Mouse (Mus musculus) testis, adult 2 months (tissue): ENCODE data around the gene Plxna4. TPM values are rescaled to one million over a fixed set of nuclear protein-coding genes. Genes with fewer than 3 reads are reported as not detected.
A peak's percentile ranks its signal among the peaks of the same experiment; 100 is the strongest.

Experiments
- H3K27ac ChIP-seq: fragments of 200-500 bp; 2 replicates; pipeline ENCODE4 v1.5.1; 2012; ENCODE audit warnings: low read depth, low read length; ENCODE audit not compliant: control insufficient read depth, insufficient read depth
- H3K27me3 ChIP-seq: fragments of 200-500 bp; 2 replicates; pipeline ENCODE4 v1.6.1; 2012; ENCODE audit warnings: mild to moderate bottlenecking, low read length, moderate library complexity; ENCODE audit not compliant: control insufficient read depth, insufficient read depth
- H3K36me3 ChIP-seq: fragments of 200-500 bp; 2 replicates; pipeline ENCODE4 v1.6.1; 2012; ENCODE audit warnings: mild to moderate bottlenecking, low read length; ENCODE audit not compliant: control insufficient read depth, insufficient read depth
- H3K4me1 ChIP-seq: fragments of 200-500 bp; 2 replicates; pipeline ENCODE4 v1.6.1; 2012; ENCODE audit warnings: low read length; ENCODE audit not compliant: control insufficient read depth, insufficient read depth
- H3K4me3 ChIP-seq: fragments of 200-500 bp; 2 replicates; pipeline ENCODE4 v1.5.1; 2012; ENCODE audit warnings: low read depth, mild to moderate bottlenecking, low read length, moderate library complexity, mixed read lengths; ENCODE audit not compliant: control insufficient read depth
- CTCF ChIP-seq: fragments of 200-500 bp; IDR thresholded peaks from 2 replicates; pipeline ENCODE4 v1.5.1; 2012; ENCODE audit warnings: low read depth, mild to moderate bottlenecking, inconsistent platforms, low read length, moderate library complexity; ENCODE audit not compliant: control insufficient read depth, insufficient read depth, insufficient replicate concordance
- POLR2A ChIP-seq: fragments of 200-500 bp; IDR thresholded peaks from 2 replicates; pipeline ENCODE4 v1.6.1; 2012; ENCODE audit warnings: low read depth, mild to moderate bottlenecking, inconsistent platforms, low read length, moderate library complexity; ENCODE audit not compliant: control insufficient read depth
- polyA plus RNA-seq: library from polyadenylated mRNA; depleted of rRNA; stranded (reverse); fragments of >200 nt; gene quantifications from 2 replicates; pipeline ENCODE4 v1.2.3, GENCODE M21; 2012

Gene Plxna4
- polyA plus RNA-seq, 1 experiment, result 0.62 TPM

- Histone ChIP-seq H3K27ac (no peak overlapping the region), H3K4me1 (no peaks in the 10 kb centered on the region), H3K27me3 (no peaks in the 10 kb centered on the region), H3K36me3 (no peaks in the 10 kb centered on the region), H3K4me3 (no peak overlapping the region)
- TF ChIP-seq CTCF (no peak), POLR2A (no peak)
Measured at GRCm38 (mm10) chr6:32342272-32342671, 245.7 kb downstream of the Plxna4 start.

GRCm38 (mm10) chr6:32338416-32338943 is 249.5 kb downstream of the Plxna4 start:
- H3K36me3 ChIP-seq, result no peaks in the 10 kb centered on the region
- TF ChIP-seq POLR2A (no peak), CTCF (no peak)
- no peaks in the 10 kb centered on the region for H3K27me3 ChIP-seq
- no peak overlapping the region for H3K4me3 ChIP-seq
- H3K27ac ChIP-seq, result no peak overlapping the region
- H3K4me1 ChIP-seq, result no peaks in the 10 kb centered on the region

DNA sequence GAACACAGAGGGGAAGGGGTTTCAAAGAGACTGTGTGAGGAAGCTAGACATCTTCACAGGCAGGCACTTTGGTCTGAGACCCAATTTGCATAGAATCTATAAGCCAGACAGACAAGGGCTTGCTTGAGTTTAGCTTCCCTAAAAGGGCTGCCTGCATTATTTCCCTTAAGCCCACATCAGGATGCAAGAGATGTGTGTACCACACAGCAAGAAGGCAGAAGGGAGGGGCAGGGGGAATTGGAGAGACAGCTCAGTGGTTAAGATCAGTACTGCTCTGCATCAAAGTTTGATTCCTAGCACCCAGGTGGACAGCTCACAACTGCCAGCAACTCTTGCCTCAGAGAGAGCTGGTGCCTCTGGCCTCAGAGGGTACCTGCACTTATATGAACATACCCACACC is 256.7 kb downstream of the Plxna4 start:
- no peaks in the 10 kb centered on the region for H3K4me1 ChIP-seq
- no peaks in the 10 kb centered on the region for H3K36me3 ChIP-seq
- TF ChIP-seq POLR2A (no peak), CTCF (no peak)
- no peaks in the 10 kb centered on the region for H3K27me3 ChIP-seq
- no peak overlapping the region for H3K4me3 ChIP-seq
- no peak overlapping the region for H3K27ac ChIP-seq

- H3K4me3 ChIP-seq, result no peak overlapping the region
- H3K27ac ChIP-seq, result no peak overlapping the region
- H3K4me1 ChIP-seq, result no peaks in the 10 kb centered on the region
- TF ChIP-seq CTCF (no peak), POLR2A (no peak)
- no peaks in the 10 kb centered on the region for H3K27me3 ChIP-seq
- H3K36me3 ChIP-seq, result no peaks in the 10 kb centered on the region
Measured at GRCm38 (mm10) chr6:32330034-32330795, 257.8 kb downstream of the Plxna4 start.

- Histone ChIP-seq H3K4me3 (no peak overlapping the region), H3K36me3 (no peaks in the 10 kb centered on the region), H3K27ac (no peak overlapping the region), H3K4me1 (no peaks in the 10 kb centered on the region), H3K27me3 (no peaks in the 10 kb centered on the region)
- TF ChIP-seq CTCF (peak; percentile 84), POLR2A (no peak)
Measured at GRCm38 (mm10) chr6:32328028-32328427, 260.0 kb downstream of the Plxna4 start.

DNA sequence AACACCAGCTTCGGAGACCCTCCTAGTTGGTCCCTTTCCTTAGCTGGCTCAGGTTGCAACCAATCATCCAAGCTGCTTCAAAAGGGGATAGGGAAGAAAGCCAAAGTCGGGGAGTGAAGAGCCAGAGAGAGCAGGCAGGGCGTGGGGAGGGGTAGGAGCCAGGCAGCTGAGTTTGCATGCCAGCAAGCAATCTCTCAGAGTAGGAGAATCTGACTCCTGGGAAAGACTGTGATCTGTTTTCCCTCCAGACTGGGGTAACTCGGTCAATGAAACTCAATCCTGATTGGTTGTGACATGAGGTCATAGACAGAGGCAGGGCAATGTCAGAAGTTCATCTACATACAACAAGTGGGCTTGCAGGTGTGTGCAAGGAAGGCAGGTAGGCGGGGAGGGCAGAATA is 260.8 kb downstream of the Plxna4 start:
- no peak for TF ChIP-seq POLR2A
- no peak for TF ChIP-seq CTCF
- Histone ChIP-seq H3K27ac (no peak overlapping the region), H3K27me3 (no peaks in the 10 kb centered on the region), H3K36me3 (no peaks in the 10 kb centered on the region), H3K4me3 (no peak overlapping the region), H3K4me1 (no peaks in the 10 kb centered on the region)

DNA sequence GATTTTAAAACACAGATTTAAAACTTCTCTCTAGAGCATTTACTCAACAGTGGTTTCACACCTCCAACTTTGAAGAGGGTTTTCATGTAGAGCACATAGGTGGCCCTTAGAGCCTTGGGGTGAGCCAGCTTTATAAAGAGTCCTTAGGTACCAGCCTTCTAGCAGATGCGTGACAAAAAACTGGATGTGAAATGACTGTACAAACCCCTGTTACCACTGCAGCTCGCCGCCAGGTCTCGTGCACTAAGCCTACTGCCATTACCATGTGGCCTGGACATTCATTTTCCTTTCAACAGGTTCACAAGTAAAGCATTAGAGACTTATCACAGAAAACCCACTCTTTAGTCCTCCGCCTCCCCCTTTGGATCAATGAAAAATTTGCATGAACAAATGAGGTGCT is 261.6 kb downstream of the Plxna4 start:
- TF ChIP-seq POLR2A (no peak), CTCF (no peak)
- no peaks in the 10 kb centered on the region for H3K4me1 ChIP-seq
- H3K36me3 ChIP-seq, result no peaks in the 10 kb centered on the region
- no peaks in the 10 kb centered on the region for H3K27me3 ChIP-seq
- no peak overlapping the region for H3K27ac ChIP-seq
- H3K4me3 ChIP-seq, result no peak overlapping the region

GRCm38 (mm10) chr6:32325851-32326250 is 262.1 kb downstream of the Plxna4 start:
- H3K4me3 ChIP-seq, result no peak overlapping the region
- TF ChIP-seq POLR2A, result no peak
- TF ChIP-seq CTCF, result no peak
- H3K36me3 ChIP-seq, result no peaks in the 10 kb centered on the region
- no peaks in the 10 kb centered on the region for H3K27me3 ChIP-seq
- H3K4me1 ChIP-seq, result no peaks in the 10 kb centered on the region
- H3K27ac ChIP-seq, result no peak overlapping the region
